Mouse (Mus musculus) ES-Bruce4 (cell line): ENCODE results near the gene Pfkm.

ENCODE experiments used
- CTCF ChIP-seq: IDR thresholded peaks from one replicate; pipeline ENCODE4 v1.8.1; 2011; ENCODE audit warnings: low read depth, low read length
- EP300 ChIP-seq: IDR thresholded peaks from 2 replicates; pipeline ENCODE4 v1.6.1; 2011; ENCODE audit warnings: low read depth, low read length; ENCODE audit not compliant: insufficient read depth

GRCm38 (mm10) chr15:98142515-98142914, 50.1 kb downstream of the Pfkm start:
- TF ChIP-seq EP300: no peak
- TF ChIP-seq CTCF: no peak
